Mouse (Mus musculus): ENCODE results near the gene Ethe1. TPM values are rescaled to one million over a fixed set of nuclear protein-coding genes. Genes with fewer than 3 reads are reported as not detected.
A peak's percentile ranks its signal among the peaks of the same experiment; 100 is the strongest.
"Not testable (repeated sequence)": the region's sequence is repeated elsewhere in the genome, so short reads cannot be mapped to it uniquely, and the experiment has no call there.

Gene Ethe1
- polyA plus RNA-seq, 1 experiment from 2014 or later: 27.3 TPM

- H3K9me3 ChIP-seq (replicated peaks): no peaks in the 10 kb centered on the region
- no peak overlapping the region for H3K9ac ChIP-seq
- WGBS: 64% methylated on average over 13 of the region's 13 CpGs
- no peak overlapping the region for H3K4me3 ChIP-seq (replicated peaks)
- H3K4me1 ChIP-seq: peaks cover 24% of the 10 kb centered on the region
- no peak for ATAC-seq (ENCODE audit: insufficient number of reproducible peaks, low FRiP score, low TSS enrichment, low read depth)
- H3K27me3 ChIP-seq: peaks cover 36% of the 10 kb centered on the region
- no peak overlapping the region for H3K4me2 ChIP-seq (replicated peaks)
- H3K27ac ChIP-seq (replicated peaks): no peak overlapping the region
- H3K36me3 ChIP-seq: peaks cover 4% of the 10 kb centered on the region; the same call in 1 of the 2 replicates
These were observed 27.5 kb downstream of the Ethe1 start for GRCm38 (mm10) chr7:24614816-24615215.

- Histone ChIP-seq H3K27me3 (peaks cover 8% of the 10 kb centered on the region), H3K27ac (replicated peaks) (no peak overlapping the region), H3K4me3 (replicated peaks) (no peak overlapping the region), H3K4me2 (replicated peaks) (no peak overlapping the region), H3K4me1 (peaks cover 2% of the 10 kb centered on the region), H3K36me3 (peaks cover 8% of the 10 kb centered on the region), H3K9ac (no peak overlapping the region), H3K9me3 (replicated peaks) (no peaks in the 10 kb centered on the region)
- ATAC-seq (ENCODE audit: insufficient number of reproducible peaks, low FRiP score, low TSS enrichment, low read depth): no peak
- WGBS: 76% methylated on average over 8 of the region's 8 CpGs
These were observed 30.4 kb downstream of the Ethe1 start for GRCm38 (mm10) chr7:24617763-24618162.

GRCm38 (mm10) chr7:24618374-24618773 lies 31.0 kb downstream of the Ethe1 start:
- not testable (repeated sequence) for H3K4me3 ChIP-seq (replicated peaks); H3K27me3 ChIP-seq; H3K9me3 ChIP-seq (replicated peaks); ATAC-seq (ENCODE audit: insufficient number of reproducible peaks, low FRiP score, low TSS enrichment, low read depth); H3K9ac ChIP-seq; H3K36me3 ChIP-seq; H3K27ac ChIP-seq (replicated peaks); H3K4me2 ChIP-seq (replicated peaks); H3K4me1 ChIP-seq
- WGBS: 90% methylated on average over 8 of the region's 8 CpGs

GRCm38 (mm10) chr7:24619671-24620397 lies 32.5 kb downstream of the Ethe1 start:
- no peak overlapping the region for H3K9ac ChIP-seq
- no peaks in the 10 kb centered on the region for H3K9me3 ChIP-seq (replicated peaks)
- H3K4me2 ChIP-seq (replicated peaks): no peak overlapping the region
- ATAC-seq (ENCODE audit: insufficient number of reproducible peaks, low FRiP score, low TSS enrichment, low read depth): no peak
- peaks cover 8% of the 10 kb centered on the region for H3K36me3 ChIP-seq
- H3K27ac ChIP-seq (replicated peaks): no peak overlapping the region
- no peaks in the 10 kb centered on the region for H3K4me1 ChIP-seq
- WGBS: 62% methylated on average over 13 of the region's 13 CpGs
- H3K4me3 ChIP-seq (replicated peaks): no peak overlapping the region
- no peaks in the 10 kb centered on the region for H3K27me3 ChIP-seq

- Histone ChIP-seq H3K4me1 (no peaks in the 10 kb centered on the region), H3K9me3 (replicated peaks) (no peaks in the 10 kb centered on the region), H3K4me3 (replicated peaks) (no peak overlapping the region), H3K27me3 (no peaks in the 10 kb centered on the region), H3K4me2 (replicated peaks) (no peak overlapping the region), H3K9ac (no peak overlapping the region), H3K27ac (replicated peaks) (no peak overlapping the region), H3K36me3 (peaks cover 8% of the 10 kb centered on the region)
- 80% methylated on average over 3 of the region's 3 CpGs for WGBS
- ATAC-seq (ENCODE audit: insufficient number of reproducible peaks, low FRiP score, low TSS enrichment, low read depth): no peak
These were observed 33.9 kb downstream of the Ethe1 start for GRCm38 (mm10) chr7:24621193-24621592.

GRCm38 (mm10) chr7:24622967-24623366 lies 35.6 kb downstream of the Ethe1 start:
- H3K27ac ChIP-seq (replicated peaks): no peak overlapping the region
- no peak overlapping the region for H3K9ac ChIP-seq
- H3K9me3 ChIP-seq (replicated peaks): no peaks in the 10 kb centered on the region
- no peak overlapping the region for H3K4me3 ChIP-seq (replicated peaks)
- H3K36me3 ChIP-seq: peaks cover 6% of the 10 kb centered on the region; the same call in 1 of the 2 replicates
- H3K4me2 ChIP-seq (replicated peaks): no peak overlapping the region
- H3K27me3 ChIP-seq: no peaks in the 10 kb centered on the region
- H3K4me1 ChIP-seq: no peaks in the 10 kb centered on the region
- 80% methylated on average over 6 of the region's 6 CpGs for WGBS
- no peak for ATAC-seq (ENCODE audit: insufficient number of reproducible peaks, low FRiP score, low TSS enrichment, low read depth)

GRCm38 (mm10) chr7:24628685-24629610 lies 41.6 kb downstream of the Ethe1 start:
- Histone ChIP-seq H3K27me3 (no peaks in the 10 kb centered on the region), H3K4me2 (replicated peaks) (peak overlapping the region; percentile 71), H3K4me3 (replicated peaks) (peak overlapping the region; percentile 40), H3K36me3 (no peaks in the 10 kb centered on the region), H3K9ac (peak overlapping the region; percentile 39), H3K9me3 (replicated peaks) (no peaks in the 10 kb centered on the region), H3K4me1 (peaks cover 9% of the 10 kb centered on the region), H3K27ac (replicated peaks) (peak overlapping the region; percentile 74; the same call in 1 of the 2 replicates)
- WGBS: 6% methylated on average over 32 of the region's 33 CpGs
- peak; percentile 79 for ATAC-seq (ENCODE audit: insufficient number of reproducible peaks, low FRiP score, low TSS enrichment, low read depth)

- ATAC-seq (ENCODE audit: insufficient number of reproducible peaks, low FRiP score, low TSS enrichment, low read depth): no peak
- H3K4me1 ChIP-seq: peaks cover 9% of the 10 kb centered on the region
- no peak overlapping the region for H3K4me2 ChIP-seq (replicated peaks)
- no peaks in the 10 kb centered on the region for H3K9me3 ChIP-seq (replicated peaks)
- H3K9ac ChIP-seq: no peak overlapping the region
- no peak overlapping the region for H3K4me3 ChIP-seq (replicated peaks)
- WGBS: 78% methylated on average over 4 of the region's 4 CpGs
- no peaks in the 10 kb centered on the region for H3K27me3 ChIP-seq
- peak overlapping the region; percentile 74 for H3K27ac ChIP-seq (replicated peaks)
- no peaks in the 10 kb centered on the region for H3K36me3 ChIP-seq
These were observed 42.3 kb downstream of the Ethe1 start for GRCm38 (mm10) chr7:24629672-24630071.

GRCm38 (mm10) chr7:24630116-24630880 lies 43.0 kb downstream of the Ethe1 start:
- no peak overlapping the region for H3K4me2 ChIP-seq (replicated peaks)
- peaks cover 9% of the 10 kb centered on the region for H3K4me1 ChIP-seq
- H3K27ac ChIP-seq (replicated peaks): peak overlapping the region; percentile 76
- H3K4me3 ChIP-seq (replicated peaks): no peak overlapping the region
- H3K9ac ChIP-seq: no peak overlapping the region
- no peaks in the 10 kb centered on the region for H3K27me3 ChIP-seq
- no peak for ATAC-seq (ENCODE audit: insufficient number of reproducible peaks, low FRiP score, low TSS enrichment, low read depth)
- no peaks in the 10 kb centered on the region for H3K36me3 ChIP-seq
- no peaks in the 10 kb centered on the region for H3K9me3 ChIP-seq (replicated peaks)
- WGBS: 58% methylated on average over 10 of the region's 10 CpGs

- ATAC-seq (ENCODE audit: insufficient number of reproducible peaks, low FRiP score, low TSS enrichment, low read depth): no peak
- WGBS: 12% methylated on average over 15 of the region's 15 CpGs
- no peaks in the 10 kb centered on the region for H3K36me3 ChIP-seq
- peak within 1 kb of the TSS; percentile 47 for H3K4me3 ChIP-seq (replicated peaks)
- H3K27me3 ChIP-seq: peaks cover 49% of the 10 kb centered on the region
- H3K27ac ChIP-seq (replicated peaks): peak within 1 kb of the TSS; percentile 60
- peak within 1 kb of the TSS; percentile 88 for H3K4me2 ChIP-seq (replicated peaks)
- no peaks in the 10 kb centered on the region for H3K9me3 ChIP-seq (replicated peaks)
- H3K9ac ChIP-seq: no peak within 1 kb of the TSS
- peaks cover 20% of the 10 kb centered on the region; the same call in 1 of the 2 replicates for H3K4me1 ChIP-seq
These were observed 48.9 kb downstream of the Ethe1 start, which contains the start of gene Lypd3 for GRCm38 (mm10) chr7:24636264-24636663. Gene Lypd3, plus strand, starts transcription at chr7:24636550.

GRCm38 (mm10) chr7:24637046-24637445 lies 49.7 kb downstream of the Ethe1 start:
- Histone ChIP-seq H3K9ac (no peak overlapping the region), H3K4me3 (replicated peaks) (peak overlapping the region; percentile 47)

More at GRCm38 (mm10) chr7:24637046-24637445, 49.7 kb downstream of the Ethe1 start:
- Histone ChIP-seq H3K4me1 (peaks cover 20% of the 10 kb centered on the region; the same call in 1 of the 2 replicates), H3K27ac (replicated peaks) (peak overlapping the region; percentile 60), H3K36me3 (no peaks in the 10 kb centered on the region), H3K4me2 (replicated peaks) (peak overlapping the region; percentile 88), H3K27me3 (peaks cover 49% of the 10 kb centered on the region), H3K9me3 (replicated peaks) (no peaks in the 10 kb centered on the region)
- no peak for ATAC-seq (ENCODE audit: insufficient number of reproducible peaks, low FRiP score, low TSS enrichment, low read depth)
- 1% methylated on average over 18 of the region's 18 CpGs for WGBS
